Mouse (Mus musculus): ENCODE measurements around the gene Uqcc1. TPM values are rescaled to one million over a fixed set of nuclear protein-coding genes. Genes with fewer than 3 reads are reported as not detected.

Uqcc1 gene
- polyA plus RNA-seq, 1 experiment from 2014 or later = 76.1 TPM

Other genes starting within 250 kb of the Uqcc1 start
- gene Trpc4ap, start 237.9 kb downstream of the Uqcc1 start, polyA plus RNA-seq (2014; fragmentation: Nextera tagmentation; extraction: Ambion mirVana) = 103 and 109 TPM in 2 replicates
- gene Edem2, start 200.8 kb downstream of the Uqcc1 start, polyA plus RNA-seq (2014; fragmentation: Nextera tagmentation; extraction: Ambion mirVana) = 34.5 and 35.5 TPM in 2 replicates
- gene Gm17581, start 194.4 kb downstream of the Uqcc1 start, polyA plus RNA-seq (2014; fragmentation: Nextera tagmentation; extraction: Ambion mirVana) = not detected in 2 replicates
- gene Procr, start 179.2 kb downstream of the Uqcc1 start, polyA plus RNA-seq (2014; fragmentation: Nextera tagmentation; extraction: Ambion mirVana) = 2.6 TPM in 2 replicates
- 0.04 TPM in 1 of 2 replicates, not detected in the other for gene Mmp24, start 155.0 kb downstream of the Uqcc1 start, polyA plus RNA-seq (2014; fragmentation: Nextera tagmentation; extraction: Ambion mirVana)
- 5.6 and 6.8 TPM in 2 replicates for gene BC029722, start 110.9 kb downstream of the Uqcc1 start, polyA plus RNA-seq (2014; fragmentation: Nextera tagmentation; extraction: Ambion mirVana)
- 243 and 253 TPM in 2 replicates for gene Eif6, start 103.4 kb downstream of the Uqcc1 start, polyA plus RNA-seq (2014; fragmentation: Nextera tagmentation; extraction: Ambion mirVana)
- gene Fam83c, start 95.5 kb downstream of the Uqcc1 start, polyA plus RNA-seq (2014; fragmentation: Nextera tagmentation; extraction: Ambion mirVana) = 0.13 and 0.30 TPM in 2 replicates
- not detected in 2 replicates for gene Gm15557, start 10.4 kb upstream of the Uqcc1 start, polyA plus RNA-seq (2014; fragmentation: Nextera tagmentation; extraction: Ambion mirVana)
- gene Gdf5, start 15.1 kb upstream of the Uqcc1 start, polyA plus RNA-seq (2014; fragmentation: Nextera tagmentation; extraction: Ambion mirVana) = 0.19 and 0.30 TPM in 2 replicates
- 20.9 and 23.3 TPM in 2 replicates for gene Cep250, start 26.1 kb upstream of the Uqcc1 start, polyA plus RNA-seq (2014; fragmentation: Nextera tagmentation; extraction: Ambion mirVana)
- 1.6 and 2.8 TPM in 2 replicates for gene 6430550D23Rik, start 77.7 kb upstream of the Uqcc1 start, polyA plus RNA-seq (2014; fragmentation: Nextera tagmentation; extraction: Ambion mirVana)
- 146 and 166 TPM in 2 replicates for gene Ergic3, start 77.7 kb upstream of the Uqcc1 start, polyA plus RNA-seq (2014; fragmentation: Nextera tagmentation; extraction: Ambion mirVana)
- gene Fer1l4, start 122.6 kb upstream of the Uqcc1 start, polyA plus RNA-seq (2014; fragmentation: Nextera tagmentation; extraction: Ambion mirVana) = not detected in 2 replicates
- 4.1 and 4.7 TPM in 2 replicates for gene Spag4, start 134.9 kb upstream of the Uqcc1 start, polyA plus RNA-seq (2014; fragmentation: Nextera tagmentation; extraction: Ambion mirVana)
- gene Cpne1, start 181.7 kb upstream of the Uqcc1 start, polyA plus RNA-seq (2014; fragmentation: Nextera tagmentation; extraction: Ambion mirVana) = 55.8 and 62.5 TPM in 2 replicates
- 20.0 and 31.5 TPM in 2 replicates for gene Rbm12, start 181.7 kb upstream of the Uqcc1 start, polyA plus RNA-seq (2014; fragmentation: Nextera tagmentation; extraction: Ambion mirVana)
- 10.8 and 12.1 TPM in 2 replicates for gene Gm28036, start 196.8 kb upstream of the Uqcc1 start, polyA plus RNA-seq (2014; fragmentation: Nextera tagmentation; extraction: Ambion mirVana)
- 371 and 439 TPM in 2 replicates for gene Romo1, start 213.7 kb upstream of the Uqcc1 start, polyA plus RNA-seq (2014; fragmentation: Nextera tagmentation; extraction: Ambion mirVana)
- gene Nfs1, start 213.9 kb upstream of the Uqcc1 start, polyA plus RNA-seq (2014; fragmentation: Nextera tagmentation; extraction: Ambion mirVana) = 87.5 and 91.4 TPM in 2 replicates
- 485 and 514 TPM in 2 replicates for gene Rbm39, start 249.9 kb upstream of the Uqcc1 start, polyA plus RNA-seq (2014; fragmentation: Nextera tagmentation; extraction: Ambion mirVana)

All from liver, embryonic 11.5 days (tissue).